Mouse (Mus musculus): ENCODE results near the gene Rcvrn.

Gene Rcvrn

DNA sequence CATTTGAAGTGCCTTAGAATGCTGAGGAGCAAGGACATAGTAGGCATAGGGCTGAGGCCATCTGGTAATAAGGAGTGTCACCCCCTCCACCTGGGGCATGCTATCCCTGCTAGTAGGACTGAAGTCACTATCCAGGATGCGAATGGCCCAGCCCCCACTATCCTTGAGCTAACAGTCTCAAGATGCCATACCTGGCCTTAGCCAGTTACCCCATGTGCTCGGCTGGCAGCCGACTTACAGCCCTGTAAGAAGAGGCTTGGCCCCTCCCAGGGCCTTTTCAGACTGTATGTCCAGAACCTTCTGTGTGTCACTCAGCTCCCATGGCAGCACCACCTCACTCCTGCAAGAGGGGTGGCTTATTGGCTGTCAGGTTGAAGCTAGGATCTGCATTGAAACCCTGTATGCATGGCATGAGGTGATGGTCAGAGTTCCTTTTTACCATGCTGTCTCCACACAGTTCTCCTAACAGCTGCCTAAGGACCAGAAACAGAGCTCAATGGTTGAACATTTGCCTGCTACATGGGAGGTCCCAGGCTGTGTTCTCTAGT lies 26.6 kb upstream of the Rcvrn start:
- no peak for DNase-seq (ENCODE audit: low spot score in 2 of 2)

DNA sequence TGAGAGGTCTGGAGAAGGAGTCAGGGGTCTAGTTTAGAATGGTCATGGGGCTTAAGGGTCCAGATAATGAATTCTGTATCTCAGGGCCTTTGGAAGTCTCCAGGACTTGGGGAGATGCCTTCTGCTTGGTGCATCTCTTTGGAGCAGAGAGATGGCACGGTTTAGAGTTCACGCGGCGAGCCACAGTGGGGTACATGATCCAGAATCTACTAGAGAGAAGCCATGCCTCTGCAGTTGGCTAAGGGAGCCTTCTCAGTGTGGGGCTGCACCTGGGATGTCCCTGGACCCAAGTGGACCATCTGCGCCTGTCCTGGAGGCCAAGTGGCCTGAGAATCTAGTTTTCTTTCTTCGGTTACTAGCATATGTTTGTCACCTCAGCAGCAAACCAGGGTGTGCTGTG lies 25.1 kb upstream of the Rcvrn start:
- no peak for DNase-seq (ENCODE audit: low spot score in 2 of 2)

DNA sequence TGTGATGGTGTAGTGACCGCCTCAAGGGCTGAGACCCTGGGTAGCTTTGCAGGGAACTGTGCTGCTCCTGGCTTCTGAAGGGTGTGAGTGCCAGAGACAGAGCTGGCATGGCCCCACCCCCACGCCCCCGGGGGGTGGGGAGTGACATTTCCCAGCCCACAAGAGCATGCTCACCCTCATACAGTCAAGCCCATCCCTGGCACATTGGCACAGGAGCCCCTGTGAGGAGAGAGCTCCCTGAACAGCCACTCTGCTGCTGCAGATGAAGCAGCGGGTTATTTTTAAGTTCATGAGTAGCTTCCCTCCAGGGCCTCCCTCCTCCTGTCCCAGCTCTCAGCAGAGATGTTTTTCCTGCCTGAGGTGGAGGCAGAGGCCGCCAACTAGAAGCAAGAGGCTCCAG lies 23.0 kb upstream of the Rcvrn start:
- DNase-seq (ENCODE audit: low spot score in 2 of 2): no peak

DNA sequence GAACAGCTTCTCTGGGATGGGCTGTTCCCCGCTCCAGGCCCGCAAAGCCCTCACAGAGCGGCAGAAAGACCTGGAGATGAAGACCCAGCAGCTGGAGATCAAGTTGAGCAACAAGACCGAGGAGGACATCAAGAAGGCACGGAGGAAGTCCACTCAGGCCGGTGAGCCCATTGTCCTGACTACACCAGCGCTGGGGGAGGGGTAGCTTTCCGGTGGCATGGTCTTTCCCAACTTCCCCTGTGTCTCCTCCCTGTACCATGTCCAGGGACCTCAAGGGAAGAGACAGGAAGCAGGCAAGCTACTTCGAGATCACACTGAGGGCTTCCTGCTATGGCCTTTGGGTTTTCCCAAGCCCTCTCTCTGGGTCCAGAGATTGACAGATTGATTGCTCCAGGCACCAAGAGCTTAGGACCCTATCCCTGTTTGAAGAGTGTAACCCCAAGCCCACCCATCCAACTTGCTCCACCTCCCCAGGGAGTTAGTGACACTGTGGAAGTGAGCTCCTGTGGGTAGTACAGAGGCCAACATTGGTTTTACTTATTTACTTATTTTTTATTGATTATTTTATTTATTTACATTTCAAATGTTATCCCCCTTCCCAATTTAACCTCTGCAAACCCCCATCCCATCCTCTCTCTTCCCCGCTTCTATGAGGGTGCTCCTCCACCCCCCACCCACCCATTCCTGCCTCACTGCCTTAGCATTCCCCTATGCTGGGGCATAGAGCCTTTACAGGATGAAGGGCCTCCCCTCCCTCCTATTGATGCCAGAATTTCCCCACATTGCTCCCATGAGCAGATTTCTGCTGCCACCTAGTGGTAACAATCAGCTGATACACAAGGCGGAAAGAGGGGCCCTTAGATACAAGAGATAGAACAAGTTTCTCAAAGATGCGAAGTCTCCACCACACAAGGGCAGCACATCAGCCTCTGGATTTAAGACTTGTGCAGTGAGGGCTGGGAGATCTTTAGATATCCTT lies 19.3 kb upstream of the Rcvrn start:
- peak; percentile 21 to 42 for DNase-seq (ENCODE audit: low spot score in 2 of 2)

DNA sequence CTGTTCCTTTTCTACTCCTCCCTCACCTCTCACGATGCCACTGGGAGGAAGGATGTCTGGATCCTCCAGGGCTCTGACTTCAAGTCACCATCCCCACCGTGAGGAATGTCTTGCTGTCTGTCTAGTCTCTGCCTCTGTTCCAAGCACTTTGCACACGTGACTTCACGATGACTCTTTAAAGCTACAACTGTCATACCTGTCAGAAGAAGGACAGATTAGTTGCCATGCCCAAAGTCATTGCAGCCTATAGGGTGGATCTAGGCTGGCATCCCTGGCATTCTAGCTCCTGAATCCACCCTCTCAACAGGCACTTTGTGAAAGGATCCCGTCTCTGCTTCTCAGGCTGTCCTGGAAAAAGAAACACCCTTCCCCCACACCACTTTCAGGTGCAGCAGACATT lies 15.8 kb upstream of the Rcvrn start:
- DNase-seq (ENCODE audit: low spot score in 2 of 2): no peak

DNA sequence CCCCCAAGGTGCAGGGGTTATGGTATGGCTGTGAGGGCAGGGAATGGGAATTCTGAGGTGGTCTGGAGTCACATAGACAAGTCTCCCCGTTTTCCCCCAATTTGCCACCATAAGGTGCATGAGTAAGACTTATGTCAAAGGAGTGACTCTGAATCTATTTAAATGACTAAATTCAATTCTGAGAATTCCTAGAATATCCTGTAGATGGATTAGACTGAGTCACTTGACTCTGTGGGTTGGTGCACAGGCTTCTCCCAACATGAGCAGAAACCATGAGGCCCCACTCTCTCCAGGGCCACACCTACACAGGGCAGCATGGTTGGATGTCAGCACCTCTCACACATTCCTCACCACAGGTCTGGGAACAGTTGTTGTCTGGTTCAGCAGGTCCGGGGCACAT lies 15.2 kb upstream of the Rcvrn start:
- DNase-seq (ENCODE audit: low spot score in 2 of 2): no peak

DNA sequence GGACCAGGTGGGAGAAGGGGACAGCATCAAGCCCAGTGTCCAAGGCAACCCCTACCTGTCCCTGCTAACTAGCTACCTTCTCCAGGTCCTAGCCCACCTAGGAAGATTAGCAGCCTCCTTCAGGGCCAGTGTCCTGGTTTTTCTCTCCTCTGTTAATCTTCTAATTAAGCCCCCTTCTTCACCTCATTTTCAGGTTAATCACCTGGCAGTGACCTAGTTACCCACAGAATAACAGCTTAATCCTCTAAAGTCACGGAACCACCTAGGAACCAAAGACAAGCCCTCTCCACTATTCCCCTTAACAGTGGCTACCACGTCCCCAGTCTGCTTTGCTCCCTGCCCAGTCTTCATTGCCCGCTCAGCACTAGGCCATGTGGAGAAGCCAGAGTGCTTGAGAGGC lies 13.3 kb upstream of the Rcvrn start:
- DNase-seq (ENCODE audit: low spot score in 2 of 2): no peak

DNA sequence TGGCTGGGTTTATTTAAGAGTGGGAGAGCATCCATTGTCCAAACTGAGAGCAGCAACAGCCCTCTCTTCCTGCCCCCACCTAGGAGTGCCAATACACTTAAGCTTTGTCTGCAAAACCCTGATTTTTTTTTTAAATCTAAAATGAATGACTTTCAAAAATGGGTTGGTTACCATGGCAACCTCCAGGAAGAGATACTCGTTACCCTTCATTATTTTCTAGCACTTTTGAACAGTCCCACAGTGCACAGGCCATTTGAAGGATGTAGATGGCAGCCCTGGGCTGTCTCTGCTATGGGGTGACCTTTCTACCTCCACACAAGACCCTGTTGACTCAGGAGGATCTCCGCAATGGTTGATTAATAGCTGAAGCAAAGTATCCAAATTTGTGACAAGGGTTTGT lies 9.0 kb upstream of the Rcvrn start:
- no peak for DNase-seq (ENCODE audit: low spot score in 2 of 2)

DNA sequence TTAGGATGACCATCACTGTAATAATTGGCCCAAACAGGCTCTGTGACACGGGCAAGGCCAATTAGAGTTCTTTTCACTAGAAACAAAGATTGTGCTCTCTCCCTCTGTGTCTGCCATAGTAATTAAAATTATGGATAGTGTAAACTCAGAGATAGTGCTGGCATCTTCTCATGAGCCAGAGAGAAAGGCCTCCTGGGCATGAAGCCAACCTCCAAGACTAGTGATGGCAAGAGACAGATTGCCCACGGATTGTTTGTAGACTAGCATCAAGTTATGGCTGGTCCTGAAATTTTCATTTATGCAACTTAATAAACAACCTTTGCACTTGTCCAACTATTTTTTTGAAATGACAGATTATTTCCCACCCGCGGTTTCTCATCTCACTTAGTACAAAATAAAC lies 17.9 kb downstream of the Rcvrn start:
- no peak for DNase-seq (ENCODE audit: low spot score in 2 of 2)

DNA sequence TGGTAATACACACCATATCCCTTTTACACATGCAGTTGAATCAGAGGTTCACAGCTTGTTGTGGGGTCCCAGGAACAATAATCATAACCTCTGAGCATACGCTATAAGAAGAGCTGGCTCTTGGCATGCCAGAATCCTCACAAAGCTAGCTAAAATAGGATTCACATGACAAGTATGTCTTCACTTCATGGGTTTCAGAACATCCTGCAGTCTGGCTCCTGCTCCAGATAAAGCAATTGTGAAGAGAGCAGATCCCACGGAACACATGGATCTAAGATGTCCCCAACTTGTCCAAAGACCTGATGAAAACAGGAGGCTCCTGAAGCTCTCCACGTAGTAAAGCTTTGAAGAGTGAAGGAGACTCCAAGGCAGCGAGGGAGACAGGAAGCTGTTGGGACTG lies 20.3 kb downstream of the Rcvrn start:
- DNase-seq (ENCODE audit: low spot score in 2 of 2): no peak

DNA sequence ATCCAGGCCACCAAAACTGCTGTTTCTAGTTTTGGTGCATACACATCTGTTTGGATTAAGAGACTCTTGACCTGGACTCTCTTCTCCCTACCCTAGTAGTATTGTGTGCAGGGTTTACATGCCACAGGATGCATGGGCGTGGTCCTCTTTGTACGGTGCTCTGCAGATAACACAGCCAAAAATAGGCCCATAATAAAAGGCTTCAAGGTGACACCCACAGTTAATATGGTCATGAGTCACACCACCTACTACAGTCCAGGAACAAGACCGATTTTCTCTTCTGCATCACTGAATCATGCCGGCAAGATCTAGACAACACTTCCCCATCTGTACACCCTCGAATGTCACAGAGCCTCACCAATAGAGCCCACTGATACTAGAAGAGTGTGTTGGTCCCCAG lies 26.4 kb downstream of the Rcvrn start:
- DNase-seq (ENCODE audit: low spot score in 2 of 2): no peak

DNA sequence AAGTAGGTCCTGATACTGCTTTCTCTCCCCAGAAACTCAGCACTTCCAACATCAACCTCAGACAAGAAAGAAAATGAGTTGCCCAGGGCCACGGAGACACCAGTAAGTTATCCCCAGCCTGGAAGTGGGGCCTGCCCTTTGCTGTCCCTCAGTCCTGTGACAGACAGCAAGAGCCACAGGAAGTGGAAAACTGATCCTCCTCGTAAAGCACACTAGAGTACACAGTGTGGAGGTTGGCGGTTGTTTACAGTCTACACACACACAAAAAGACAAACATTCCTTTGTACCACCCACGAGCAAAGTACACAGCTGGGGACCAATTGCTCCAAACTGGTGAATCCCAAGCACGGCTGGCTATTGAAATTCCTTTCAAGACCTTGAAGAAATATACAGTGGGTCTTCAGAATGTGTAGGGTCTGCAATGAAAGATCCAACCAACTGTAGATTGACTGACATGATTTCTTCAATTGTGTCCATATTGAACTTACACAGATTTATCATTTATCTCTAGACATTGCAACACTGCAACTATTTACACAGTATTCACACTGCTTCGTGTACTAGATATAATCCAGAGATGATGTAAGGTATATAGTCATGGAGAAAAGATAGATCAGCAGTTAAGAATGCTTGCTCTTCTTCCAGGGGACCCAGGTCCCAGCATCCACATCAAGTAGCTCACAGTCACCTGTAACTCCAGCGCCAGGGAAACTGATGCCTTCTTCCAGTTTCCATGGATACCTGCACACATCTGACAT lies 27.5 kb downstream of the Rcvrn start:
- DNase-seq (ENCODE audit: low spot score in 2 of 2): no peak

DNA sequence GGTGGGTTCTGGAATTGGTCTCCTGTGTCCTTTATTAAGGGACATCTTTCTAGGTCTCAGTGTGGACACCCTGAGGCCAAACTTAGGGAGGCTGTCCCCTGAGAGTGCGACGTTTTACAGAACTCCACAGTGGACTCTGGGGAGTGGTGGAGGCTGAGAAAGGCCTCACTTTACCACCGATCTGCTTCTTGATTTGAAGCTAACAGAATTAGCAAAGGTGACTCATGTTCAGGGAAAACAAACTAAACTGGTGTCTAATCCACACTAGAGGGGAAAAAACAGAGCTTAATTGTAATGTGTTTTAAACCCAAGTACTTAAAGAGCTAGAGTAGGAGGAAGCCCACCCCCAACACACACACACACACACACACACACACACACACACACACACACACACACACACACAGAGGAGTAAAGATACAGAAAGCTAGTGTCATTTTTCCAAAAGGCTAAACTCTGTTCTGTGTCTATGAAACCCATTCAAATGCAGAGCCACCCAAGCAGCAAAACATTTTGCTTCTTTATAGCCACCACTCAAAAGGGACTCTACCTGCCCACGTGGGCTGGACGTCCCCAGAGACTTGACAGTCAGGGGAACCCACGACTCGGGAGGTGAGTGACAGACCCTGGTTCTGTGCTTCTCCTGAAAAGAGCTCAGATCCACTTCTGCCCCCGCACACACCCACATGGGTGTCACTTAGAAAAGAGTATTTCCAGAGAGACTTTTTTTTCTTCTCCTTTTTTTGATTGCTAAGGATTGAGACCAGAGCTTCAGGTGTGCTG lies 28.3 kb downstream of the Rcvrn start:
- no peak for DNase-seq (ENCODE audit: low spot score in 2 of 2)

DNA sequence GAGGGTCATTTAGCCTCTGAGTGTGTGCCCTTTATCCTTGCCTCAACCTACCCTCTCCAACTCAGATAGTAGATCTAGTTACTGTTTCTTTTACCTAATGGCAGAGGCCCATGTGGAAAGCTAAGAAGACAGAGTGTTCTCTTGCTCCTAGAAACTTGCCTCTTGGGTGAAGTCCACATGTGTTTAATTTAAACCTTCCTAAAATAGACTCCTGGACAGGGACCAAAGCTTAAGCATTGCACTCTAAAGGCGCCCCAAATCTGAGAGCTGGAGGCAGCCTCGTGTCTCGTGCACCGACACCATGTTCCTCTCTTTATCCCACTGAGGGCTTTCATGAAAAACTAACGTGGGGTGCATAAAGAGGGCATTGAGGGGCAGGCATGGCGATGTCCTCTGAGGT lies 32.0 kb downstream of the Rcvrn start:
- no peak for DNase-seq (ENCODE audit: low spot score in 2 of 2)

DNA sequence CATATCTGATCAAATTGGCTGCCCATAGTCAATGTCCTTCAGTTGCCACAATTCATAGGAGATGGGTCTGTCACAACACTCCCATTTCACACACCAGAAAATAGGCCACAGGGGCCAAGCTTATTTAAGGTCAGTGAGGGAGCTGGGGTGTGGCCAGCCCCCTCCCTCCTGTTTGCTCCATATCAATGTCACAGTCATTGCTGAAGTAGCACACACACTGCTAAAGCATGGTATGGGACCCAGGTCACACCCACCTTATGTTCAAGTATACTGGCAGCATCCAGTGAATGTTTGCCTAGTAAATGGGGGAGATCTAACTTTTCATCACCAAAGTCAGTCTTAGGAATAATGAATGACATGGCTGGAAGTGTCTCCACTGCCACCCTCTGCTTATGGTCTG lies 33.6 kb downstream of the Rcvrn start:
- no peak for DNase-seq (ENCODE audit: low spot score in 2 of 2)

DNA sequence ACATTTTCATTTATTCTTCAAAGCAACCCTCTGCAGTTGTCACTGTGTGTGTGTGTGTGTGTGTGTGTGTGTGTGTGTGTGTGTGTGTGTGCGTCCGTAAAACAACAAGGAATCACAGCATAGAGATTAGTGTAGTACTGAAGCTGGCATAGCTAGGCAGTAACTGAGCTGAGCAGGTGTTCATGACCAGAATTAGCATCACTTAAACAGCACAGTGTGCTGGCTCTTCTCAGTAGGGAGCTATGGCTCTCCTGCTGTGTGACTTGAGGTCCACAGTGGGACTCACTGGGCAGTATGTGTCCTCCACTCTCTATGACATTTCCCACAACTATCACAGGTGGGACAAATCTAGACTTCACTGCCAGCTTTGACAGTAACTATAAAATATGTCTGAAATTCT lies 35.9 kb downstream of the Rcvrn start:
- DNase-seq (ENCODE audit: low spot score in 2 of 2): no peak

DNA sequence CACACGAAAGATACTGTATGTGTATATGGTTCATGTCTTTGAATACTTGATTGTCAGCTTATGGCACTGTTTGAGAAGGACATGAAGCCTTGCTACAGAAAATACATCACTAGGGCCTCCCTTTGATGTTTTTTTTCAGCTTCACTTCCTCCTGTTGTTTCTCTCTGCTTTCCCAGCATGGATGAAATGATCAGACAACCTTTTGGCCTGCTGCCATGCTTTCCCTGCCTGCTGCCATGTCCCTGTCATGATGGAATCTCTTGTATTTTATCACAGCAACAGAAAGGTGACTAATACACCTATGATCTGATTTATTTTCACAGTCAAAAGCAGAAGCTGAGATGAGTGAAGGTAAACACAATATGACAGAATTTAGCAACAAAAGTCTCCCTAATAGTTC lies 38.6 kb downstream of the Rcvrn start:
- DNase-seq (ENCODE audit: low spot score in 2 of 2): no peak

DNA sequence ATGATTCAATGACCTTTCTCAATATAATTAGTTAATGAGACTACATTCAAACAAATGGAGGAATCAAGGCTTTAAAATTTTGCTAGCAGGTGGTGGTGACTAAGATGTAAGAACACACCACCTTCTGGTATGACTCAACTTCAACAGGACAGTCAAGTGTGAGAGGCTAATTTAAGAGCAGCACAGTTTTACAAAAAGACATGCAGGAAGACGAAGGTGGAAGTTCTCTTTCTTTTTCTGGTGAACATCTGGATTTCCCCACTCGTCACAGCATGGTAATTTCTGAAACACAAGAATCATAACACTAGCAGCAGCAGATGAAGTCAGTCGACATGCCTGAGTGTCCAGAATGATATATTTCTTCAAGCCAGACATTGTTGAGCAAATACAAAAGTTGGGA lies 39.5 kb downstream of the Rcvrn start:
- DNase-seq (ENCODE audit: low spot score in 2 of 2): no peak

DNA sequence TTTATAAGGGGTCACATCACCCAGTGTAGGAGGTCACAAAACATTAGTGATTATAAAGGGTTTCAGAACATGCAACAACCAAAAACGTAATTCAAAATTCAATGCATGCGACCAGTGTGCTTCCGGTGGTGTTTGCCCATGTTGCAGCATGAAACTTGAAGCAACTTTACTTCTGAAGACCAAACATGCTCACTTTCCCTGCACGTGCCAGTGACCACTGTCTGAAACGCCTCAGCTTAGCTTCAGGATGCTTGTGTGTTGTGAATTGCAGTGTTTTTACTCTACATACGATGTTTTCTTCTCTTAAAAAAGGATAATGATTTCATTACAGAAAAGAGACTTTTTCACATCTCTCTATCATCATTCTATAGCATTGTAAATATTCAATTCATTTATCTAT lies 43.2 kb downstream of the Rcvrn start:
- DNase-seq (ENCODE audit: low spot score in 2 of 2): no peak

DNA sequence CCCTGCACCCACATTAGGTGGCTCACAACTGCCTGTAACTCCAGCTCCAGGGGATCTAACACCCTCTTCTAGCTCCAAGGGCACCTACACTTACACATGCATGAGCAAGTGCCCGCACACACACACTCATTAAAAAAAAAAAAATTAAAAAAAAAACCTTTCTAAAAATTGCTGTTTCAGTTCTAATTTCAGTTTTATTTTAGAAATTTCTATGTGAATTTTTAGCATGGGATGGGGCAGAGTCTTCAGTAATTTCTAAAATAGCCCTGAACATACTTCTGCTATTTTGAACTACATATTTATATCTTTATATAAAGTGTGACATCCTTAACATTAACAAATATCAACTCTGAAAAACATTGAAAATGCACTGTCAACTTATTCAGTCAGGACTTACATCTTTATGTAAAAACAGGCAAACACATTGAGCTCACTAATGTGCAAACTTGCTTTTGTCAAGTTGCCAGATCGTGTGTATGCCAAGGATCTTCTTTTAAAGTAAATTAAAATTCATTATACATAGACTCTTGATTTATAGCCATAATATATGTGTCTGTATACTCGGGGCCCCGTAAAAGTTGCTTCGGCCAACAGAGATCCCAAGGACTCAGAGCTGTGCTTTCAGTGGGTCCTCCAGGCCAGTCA lies 43.8 kb downstream of the Rcvrn start:
- DNase-seq (ENCODE audit: low spot score in 2 of 2): no peak

DNA sequence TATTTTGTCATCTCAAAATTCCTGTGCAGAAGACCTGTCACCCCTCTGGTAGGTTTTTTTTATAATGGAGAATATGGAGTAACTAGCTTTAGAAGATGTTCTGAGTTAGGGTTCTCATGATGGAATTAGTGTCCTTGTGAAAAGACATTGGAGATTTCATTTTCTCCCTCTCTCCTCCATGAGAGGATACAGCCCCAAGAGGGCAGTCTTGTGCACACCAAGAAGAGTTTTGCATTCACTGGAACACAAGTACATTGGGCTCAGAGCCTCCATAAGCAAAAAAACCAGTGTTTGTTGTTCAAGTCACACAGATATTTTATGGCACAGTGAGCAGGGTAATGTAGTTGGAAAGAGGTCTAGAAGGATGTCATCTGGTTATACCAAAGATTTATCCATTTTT lies 46.4 kb downstream of the Rcvrn start:
- no peak for DNase-seq (ENCODE audit: low spot score in 2 of 2)
